Mouse (Mus musculus) frontal cortex, postnatal 10 days (tissue): ENCODE results near the gene Mycbp2.
A peak's percentile ranks its signal among the peaks of the same experiment; 100 is the strongest.

Experiments used
- DNase-seq, 2 experiments: peaks; one replicate each; pipeline ENCODE4 v3.0.0; 2022; ENCODE audit warnings: low spot score in 2 of 2, mixed read lengths in 1 of 2

Gene Mycbp2

GRCm38 (mm10) chr14:103072731-103073130 lies 273.9 kb downstream of the Mycbp2 start:
- no peak for DNase-seq

GRCm38 (mm10) chr14:103071471-103071870 lies 275.1 kb downstream of the Mycbp2 start:
- DNase-seq: no peak

GRCm38 (mm10) chr14:103070790-103071189 lies 275.8 kb downstream of the Mycbp2 start:
- no peak for DNase-seq

GRCm38 (mm10) chr14:103069864-103070611 lies 276.6 kb downstream of the Mycbp2 start, which contains the start of gene Cln5:
TSS of gene Cln5 (plus strand) at chr14:103070216.
- DNase-seq: peak; percentile 84 to 86

GRCm38 (mm10) chr14:103069465-103069863 lies 277.1 kb downstream of the Mycbp2 start:
- DNase-seq: no peak

- DNase-seq: peak in 1 of 2 experiments; percentile 54
Observed at GRCm38 (mm10) chr14:103065294-103066167, 281.1 kb downstream of the Mycbp2 start.
